Mouse (Mus musculus) C2C12 (cell line): ENCODE results near the gene Eipr1.

Experiments
- CTCF ChIP-seq: IDR thresholded peaks from one replicate; pipeline ENCODE4 v1.5.1; 2011; ENCODE audit not compliant: control insufficient read depth, insufficient read depth, insufficient read length
- FOSL1 ChIP-seq: IDR thresholded peaks from one replicate; pipeline ENCODE4 v1.8.0; 2011; ENCODE audit warnings: mild to moderate bottlenecking, low read length; ENCODE audit not compliant: poor library complexity, insufficient read depth, severe bottlenecking
- MAX ChIP-seq: IDR thresholded peaks from one replicate; pipeline ENCODE4 v1.6.1; 2011; ENCODE audit warnings: mild to moderate bottlenecking, control low read depth
- USF1 ChIP-seq: IDR thresholded peaks from one replicate; pipeline ENCODE4 v1.6.1; 2011; ENCODE audit warnings: low read depth, mild to moderate bottlenecking, control low read depth, moderate library complexity

GRCm38 (mm10) chr12:28896577-28896976 is 145.0 kb downstream of the Eipr1 start:
- TF ChIP-seq CTCF: no peak
- TF ChIP-seq USF1: no peak
- TF ChIP-seq MAX: no peak
- no peak for TF ChIP-seq FOSL1
